Mouse (Mus musculus) embryonic facial prominence, embryonic 12.5 days (tissue): ENCODE results near the gene Rsg1. TPM values are rescaled to one million over a fixed set of nuclear protein-coding genes. Genes with fewer than 3 reads are reported as not detected.

Source experiments
- ATAC-seq: fragments of 200-750 bp; cut with Nextera tagmentation; 2 replicates; pipeline ENCODE4 v1.8.0; 2017; ENCODE audit not compliant: insufficient number of reproducible peaks, insufficient read depth, low FRiP score, low TSS enrichment
- H3K27ac ChIP-seq: fragments of 300-500 bp; sonication (generic); 2 replicates; pipeline ENCODE4 v1.5.1; 2016; ENCODE audit warnings: mild to moderate bottlenecking
- H3K27me3 ChIP-seq: fragments of 300-500 bp; sonication (generic); 2 replicates; pipeline ENCODE4 v1.6.1; 2016; ENCODE audit warnings: mild to moderate bottlenecking, moderate library complexity
- H3K36me3 ChIP-seq: fragments of 300-500 bp; sonication (generic); 2 replicates; pipeline ENCODE4 v1.6.1; 2016; ENCODE audit warnings: mild to moderate bottlenecking
- H3K4me1 ChIP-seq: fragments of 300-500 bp; sonication (generic); 2 replicates; pipeline ENCODE4 v1.6.1; 2016
- H3K4me2 ChIP-seq: fragments of 300-500 bp; sonication (generic); replicated peaks from 2 replicates; pipeline ENCODE4 v1.6.1; 2016; ENCODE audit warnings: mild to moderate bottlenecking, moderate library complexity
- H3K4me3 ChIP-seq: fragments of 300-500 bp; sonication (generic); 2 replicates; pipeline ENCODE4 v1.5.1; 2016; ENCODE audit warnings: mild to moderate bottlenecking
- H3K9ac ChIP-seq: fragments of 300-500 bp; sonication (generic); 2 replicates; pipeline ENCODE4 v1.6.1; 2016; ENCODE audit warnings: mild to moderate bottlenecking, moderate library complexity
- H3K9me3 ChIP-seq: fragments of 300-500 bp; sonication (generic); 2 replicates; pipeline ENCODE4 v1.6.1; 2016; ENCODE audit warnings: mild to moderate bottlenecking, moderate library complexity
- WGBS: fragments of 180-500 bp; shearing (Covaris S2); methylation state at CpG from one replicate; pipeline ENCODE4 v1.1.7; 2016; 5-methylcytosine and 5-hydroxymethylcytosine counted together
- polyA plus RNA-seq: library from polyadenylated mRNA; unstranded; fragments of >200 nt; fragmentation: Nextera tagmentation; extraction: Ambion mirVana; gene quantifications from 2 replicates; pipeline ENCODE4 v1.2.1, GENCODE M21; 2016

The Rsg1 gene
- polyA plus RNA-seq, result 7.6 and 8.6 TPM in 2 replicates

- Histone ChIP-seq H3K4me3 (peak within 1 kb of the TSS; percentile 53), H3K27ac (peak within 1 kb of the TSS; percentile 38), H3K4me1 (peaks cover 9% of the 10 kb centered on the region; the same call in 1 of the 2 replicates), H3K27me3 (no peaks in the 10 kb centered on the region; the same call in 1 of the 2 replicates), H3K9me3 (no peaks in the 10 kb centered on the region), H3K36me3 (peaks cover 7% of the 10 kb centered on the region; the same call in 1 of the 2 replicates), H3K9ac (peak within 1 kb of the TSS; percentile 48), H3K4me2 (peak within 1 kb of the TSS; percentile 76)
- WGBS, result under 1% methylated on average over 24 of the region's 24 CpGs
- ATAC-seq, result peak; percentile 71
Observed at GRCm38 (mm10) chr4:141213770-141214336, at the start of gene Rsg1. Rsg1 (plus strand) TSS chr4:141213956.

- no peaks in the 10 kb centered on the region for H3K27me3 ChIP-seq
- 89% methylated on average over 8 of the region's 8 CpGs for WGBS
- no peaks in the 10 kb centered on the region for H3K9me3 ChIP-seq
- ATAC-seq, result no peak
- no peak overlapping the region for H3K4me3 ChIP-seq
- H3K4me1 ChIP-seq, result no peaks in the 10 kb centered on the region
- no peak overlapping the region for H3K4me2 ChIP-seq
- peaks cover 25% of the 10 kb centered on the region for H3K36me3 ChIP-seq
- no peak overlapping the region for H3K9ac ChIP-seq
- no peak overlapping the region for H3K27ac ChIP-seq
Observed at GRCm38 (mm10) chr4:141165744-141166292, 47.9 kb upstream of the Rsg1 start.

- no peak overlapping the region for H3K27ac ChIP-seq
- H3K27me3 ChIP-seq, result no peaks in the 10 kb centered on the region
- peaks cover 39% of the 10 kb centered on the region for H3K36me3 ChIP-seq
- WGBS, result 90% methylated on average over 3 of the region's 3 CpGs
- no peak for ATAC-seq
- H3K9me3 ChIP-seq, result no peaks in the 10 kb centered on the region
- no peak overlapping the region for H3K4me3 ChIP-seq
- H3K9ac ChIP-seq, result no peak overlapping the region
- no peaks in the 10 kb centered on the region for H3K4me1 ChIP-seq
- no peak overlapping the region for H3K4me2 ChIP-seq
Observed at GRCm38 (mm10) chr4:141167156-141167555, 46.6 kb upstream of the Rsg1 start.

GRCm38 (mm10) chr4:141172121-141172520 lies 41.6 kb upstream of the Rsg1 start:
- Histone ChIP-seq H3K4me2 (no peak overlapping the region), H3K36me3 (peaks cover 61% of the 10 kb centered on the region), H3K4me1 (no peaks in the 10 kb centered on the region), H3K4me3 (no peak overlapping the region), H3K27me3 (no peaks in the 10 kb centered on the region), H3K9me3 (no peaks in the 10 kb centered on the region), H3K9ac (no peak overlapping the region), H3K27ac (no peak overlapping the region)
- WGBS, result 90% methylated on average over 8 of the region's 8 CpGs
- no peak for ATAC-seq

- no peak for ATAC-seq
- Histone ChIP-seq H3K9me3 (no peaks in the 10 kb centered on the region), H3K27me3 (no peaks in the 10 kb centered on the region), H3K9ac (no peak overlapping the region), H3K4me2 (no peak overlapping the region), H3K36me3 (peaks cover 54% of the 10 kb centered on the region), H3K4me3 (no peak overlapping the region), H3K27ac (peak overlapping the region; percentile 23; the same call in 1 of the 2 replicates), H3K4me1 (no peaks in the 10 kb centered on the region)
- WGBS, result 60% methylated on average over 5 of the region's 5 CpGs
Observed at GRCm38 (mm10) chr4:141175783-141176182, 38.0 kb upstream of the Rsg1 start.

GRCm38 (mm10) chr4:141176328-141176838 lies 37.4 kb upstream of the Rsg1 start:
- peaks cover 54% of the 10 kb centered on the region for H3K36me3 ChIP-seq
- no peaks in the 10 kb centered on the region for H3K9me3 ChIP-seq
- H3K4me2 ChIP-seq, result no peak overlapping the region
- H3K4me1 ChIP-seq, result no peaks in the 10 kb centered on the region
- H3K27ac ChIP-seq, result peak overlapping the region; percentile 43; the same call in 1 of the 2 replicates
- H3K9ac ChIP-seq, result no peak overlapping the region
- no peak for ATAC-seq
- no peak overlapping the region for H3K4me3 ChIP-seq
- WGBS, result 83% methylated on average over 10 of the region's 10 CpGs
- H3K27me3 ChIP-seq, result no peaks in the 10 kb centered on the region

- Histone ChIP-seq H3K9ac (no peak overlapping the region), H3K9me3 (no peaks in the 10 kb centered on the region), H3K4me1 (no peaks in the 10 kb centered on the region), H3K36me3 (peaks cover 59% of the 10 kb centered on the region), H3K4me3 (no peak overlapping the region), H3K4me2 (no peak overlapping the region), H3K27me3 (no peaks in the 10 kb centered on the region), H3K27ac (no peak overlapping the region)
- WGBS, result 77% methylated on average over 4 of the region's 4 CpGs
- ATAC-seq, result no peak
Observed at GRCm38 (mm10) chr4:141178500-141178899, 35.3 kb upstream of the Rsg1 start.

- ATAC-seq, result 0 out of 2 replicates have a peak, but pooled peaks have one; percentile 41
- WGBS, result 88% methylated on average over 8 of the region's 8 CpGs
- H3K36me3 ChIP-seq, result peaks cover 59% of the 10 kb centered on the region
Observed at GRCm38 (mm10) chr4:141180831-141181230, 32.9 kb upstream of the Rsg1 start.

GRCm38 (mm10) chr4:141181981-141182380 lies 31.8 kb upstream of the Rsg1 start:
- Histone ChIP-seq H3K27ac (no peak overlapping the region), H3K27me3 (no peaks in the 10 kb centered on the region), H3K9me3 (no peaks in the 10 kb centered on the region), H3K36me3 (peaks cover 51% of the 10 kb centered on the region), H3K4me1 (peaks cover 13% of the 10 kb centered on the region), H3K4me2 (no peak overlapping the region), H3K9ac (no peak overlapping the region), H3K4me3 (no peak overlapping the region)
- WGBS, result 92% methylated on average over 6 of the region's 6 CpGs
- ATAC-seq, result no peak

More at GRCm38 (mm10) chr4:141180831-141181230, 32.9 kb upstream of the Rsg1 start:
- no peaks in the 10 kb centered on the region for H3K9me3 ChIP-seq
- H3K4me2 ChIP-seq, result no peak overlapping the region
- peaks cover 1% of the 10 kb centered on the region for H3K4me1 ChIP-seq
- H3K27me3 ChIP-seq, result no peaks in the 10 kb centered on the region
- H3K9ac ChIP-seq, result no peak overlapping the region
- H3K4me3 ChIP-seq, result no peak overlapping the region
- no peak overlapping the region for H3K27ac ChIP-seq

- H3K9ac ChIP-seq, result no peak overlapping the region
- no peaks in the 10 kb centered on the region for H3K9me3 ChIP-seq
- H3K4me2 ChIP-seq, result no peak overlapping the region
- peaks cover 40% of the 10 kb centered on the region for H3K36me3 ChIP-seq
- ATAC-seq, result no peak
- H3K4me3 ChIP-seq, result no peak overlapping the region
- H3K27ac ChIP-seq, result no peak overlapping the region
- 93% methylated on average over 2 of the region's 2 CpGs for WGBS
- no peaks in the 10 kb centered on the region for H3K27me3 ChIP-seq
- peaks cover 17% of the 10 kb centered on the region for H3K4me1 ChIP-seq
Observed at GRCm38 (mm10) chr4:141183932-141184331, 29.8 kb upstream of the Rsg1 start.

- Histone ChIP-seq H3K4me1 (peaks cover 17% of the 10 kb centered on the region), H3K9ac (no peak overlapping the region), H3K4me2 (no peak overlapping the region), H3K27me3 (no peaks in the 10 kb centered on the region), H3K4me3 (no peak overlapping the region), H3K27ac (no peak overlapping the region), H3K9me3 (no peaks in the 10 kb centered on the region), H3K36me3 (peaks cover 40% of the 10 kb centered on the region)
- 90% methylated on average over 4 of the region's 4 CpGs for WGBS
- ATAC-seq, result no peak
Observed at GRCm38 (mm10) chr4:141184426-141184825, 29.3 kb upstream of the Rsg1 start.
